Mouse (Mus musculus) MEL (cell line): ENCODE measurements around the gene Serpinf2.

Source experiments
- BHLHE40 ChIP-seq: IDR thresholded peaks from 2 replicates; pipeline ENCODE4 v1.6.1; 2012; ENCODE audit warnings: low read depth, mild to moderate bottlenecking, inconsistent platforms, low read length, improper control_type of control experiment, borderline replicate concordance
- CTCF ChIP-seq, 3 experiments: IDR thresholded peaks in 2 of 3; conservative IDR thresholded peaks in 1 of 3; 2 replicates each; pipeline ENCODE4 v1.5.1; 2011 to 2012; ENCODE audit warnings: low read length in 3 of 3, low read depth in 2 of 3, mild to moderate bottlenecking in 2 of 3, improper control_type of control experiment in 1 of 3, inconsistent platforms in 1 of 3, mixed read lengths in 1 of 3, moderate library complexity in 1 of 3; ENCODE audit not compliant: control insufficient read depth in 1 of 3, insufficient read depth in 1 of 3, poor library complexity in 1 of 3, severe bottlenecking in 1 of 3
- E2F4 ChIP-seq: IDR thresholded peaks from 2 replicates; pipeline ENCODE4 v1.6.1; 2011; ENCODE audit warnings: low read depth, low read length, improper control_type of control experiment, borderline replicate concordance
- ELF1 ChIP-seq: IDR thresholded peaks from 2 replicates; pipeline ENCODE4 v1.6.1; 2014; ENCODE audit warnings: low read depth, mild to moderate bottlenecking, inconsistent platforms, low read length, improper control_type of control experiment, moderate library complexity
- EP300 ChIP-seq, 2 experiments: IDR thresholded peaks; 2 replicates each; pipeline ENCODE4 v1.6.1; 2011; ENCODE audit warnings: improper control_type of control experiment in 2 of 2, low read length in 2 of 2, low read depth in 1 of 2, mild to moderate bottlenecking in 1 of 2
- ETS1 ChIP-seq: IDR thresholded peaks from 2 replicates; pipeline ENCODE4 v1.6.1; 2012; ENCODE audit warnings: low read depth, mild to moderate bottlenecking, inconsistent platforms, low read length, improper control_type of control experiment, moderate library complexity
- GATA1 ChIP-seq: IDR thresholded peaks from 2 replicates; pipeline ENCODE4 v1.6.1; 2011; ENCODE audit warnings: low read depth, low read length, improper control_type of control experiment
- MXI1 ChIP-seq: IDR thresholded peaks from 2 replicates; pipeline ENCODE4 v1.6.1; 2011; ENCODE audit warnings: mild to moderate bottlenecking, low read depth, low read length, improper control_type of control experiment
- NRF1 ChIP-seq: IDR thresholded peaks from 2 replicates; pipeline ENCODE4 v1.6.1; 2014; ENCODE audit warnings: low read depth, mild to moderate bottlenecking, inconsistent platforms, low read length, improper control_type of control experiment, moderate library complexity; ENCODE audit not compliant: poor library complexity, insufficient read depth, severe bottlenecking
- ZC3H11A ChIP-seq: IDR thresholded peaks from 2 replicates; pipeline ENCODE4 v1.6.1; 2012; ENCODE audit warnings: low read depth, mild to moderate bottlenecking, inconsistent platforms, low read length, improper control_type of control experiment
- ZNF384 ChIP-seq: IDR thresholded peaks from 2 replicates; pipeline ENCODE4 v1.6.1; 2012; ENCODE audit warnings: low read depth, mild to moderate bottlenecking, inconsistent platforms, low read length, improper control_type of control experiment

GRCm38 (mm10) chr11:75458169-75458568 lies 18.8 kb upstream of the Serpinf2 start:
- TF ChIP-seq ELF1 (0 out of 2 replicates have a peak, but pooled peaks have one; percentile 26), BHLHE40 (peak; percentile 28; the same call in 1 of the 2 replicates), MXI1 (no peak), CTCF (IDR thresholded peaks at IDR 0.05 in 2 of 3, conservative IDR thresholded peaks at IDR 0.05 in 1 of 3; ENCODE audit: control insufficient read depth in 1 of 3, insufficient read depth in 1 of 3, low read depth in 2 of 3, low read length in 3 of 3, poor library complexity in 1 of 3, severe bottlenecking in 1 of 3) (peak; percentile 60 to 95 (median 86)), NRF1 (no peak), ZC3H11A (peak; percentile 35), GATA1 (peak; percentile 44; the same call in 1 of the 2 replicates), ZNF384 (no peak), E2F4 (no peak), EP300 (IDR thresholded peaks at IDR 0.05; ENCODE audit: low read depth in 1 of 2, low read length in 2 of 2) (peak in 1 of 2 experiments; percentile 35; a peak in 2 of 4 replicates), ETS1 (peak; percentile 43; the same call in 1 of the 2 replicates)
